In genomic region chr17:47306027-47306761, GRCm38 (mm10) we compare ENCODE assay signal across 31 mouse cellular contexts.
DNase-seq lines count a peak whose midpoint lies in the region; ATAC-seq and TF ChIP-seq lines count a peak whose summit lies in the region.
"Had no signal": no experiment of that assay in that cellular context is flagged by ENCODE, and none has a peak within 500 bp of the region (broad histone marks: within the 10 kb centered on the region; RNA-seq: fewer than 3 reads in every experiment).

No protein-coding gene starts in this region.

- H3K4me2 ChIP-seq in hindbrain, embryonic 11.5 days (replicated peaks; ENCODE audit: low read depth, low read length) = no peak overlapping the region
- no peak overlapping the region for H3K4me2 ChIP-seq in hindbrain, embryonic 13.5 days
- H3K4me2 ChIP-seq in midbrain, embryonic 14.5 days (ENCODE audit: low read length) = no peak overlapping the region
- H3K4me2 ChIP-seq in midbrain, postnatal 0 days (ENCODE audit: low read depth, low read length, poor library complexity, severe bottlenecking) = no peak overlapping the region
- H3K4me2 ChIP-seq in myocyte (ENCODE audit: low read depth) = no peak overlapping the region
- H3K4me2 ChIP-seq: embryonic facial prominence, embryonic 15.5 days; heart, embryonic 12.5 days; limb, embryonic 15.5 days; liver, embryonic 13.5 days had no signal

- H3K27me3 ChIP-seq in hindbrain, embryonic 11.5 days (ENCODE audit: control insufficient read depth, insufficient read depth, low read length) = no peaks in the 10 kb centered on the region
- no peaks in the 10 kb centered on the region for H3K27me3 ChIP-seq in hindbrain, embryonic 13.5 days
- no peaks in the 10 kb centered on the region for H3K27me3 ChIP-seq in midbrain, embryonic 14.5 days (ENCODE audit: control insufficient read depth, insufficient read depth, low read length)
- H3K27me3 ChIP-seq in midbrain, postnatal 0 days (ENCODE audit: insufficient read depth, low read length) = no peaks in the 10 kb centered on the region
- no peaks in the 10 kb centered on the region for H3K27me3 ChIP-seq in myocyte (ENCODE audit: control insufficient read depth, insufficient read depth, insufficient read length)
- H3K27me3 ChIP-seq: embryonic facial prominence, embryonic 15.5 days; heart, embryonic 12.5 days; limb, embryonic 15.5 days; liver, embryonic 13.5 days had no signal

- H3K9me3 ChIP-seq in hindbrain, embryonic 11.5 days (ENCODE audit: control insufficient read depth, low read length) = no peaks in the 10 kb centered on the region
- no peaks in the 10 kb centered on the region for H3K9me3 ChIP-seq in hindbrain, embryonic 13.5 days
- no peaks in the 10 kb centered on the region for H3K9me3 ChIP-seq in midbrain, embryonic 14.5 days (ENCODE audit: control insufficient read depth, low read length)
- no peaks in the 10 kb centered on the region for H3K9me3 ChIP-seq in midbrain, postnatal 0 days (ENCODE audit: low read length)
- H3K9me3 ChIP-seq: embryonic facial prominence, embryonic 10.5 days; embryonic facial prominence, embryonic 15.5 days; heart, embryonic 12.5 days; limb, embryonic 10.5 days; limb, embryonic 15.5 days; liver, embryonic 13.5 days had no signal

- no peak for TF ChIP-seq POLR2A in brain, embryonic 14.5 days (IDR thresholded peaks at IDR 0.05; ENCODE audit: borderline replicate concordance, extremely low read depth, insufficient read depth, insufficient read length, poor library complexity, severe bottlenecking)
- TF ChIP-seq POLR2A in myocyte (IDR thresholded peaks at IDR 0.05; ENCODE audit: insufficient read length, low read depth) = no peak

- H3K36me3 ChIP-seq in hindbrain, embryonic 11.5 days (ENCODE audit: control insufficient read depth, insufficient read depth, low read length) = no peaks in the 10 kb centered on the region
- 0 out of 2 replicates have a peak, but pooled peaks cover 4% of the 10 kb centered on the region for H3K36me3 ChIP-seq in hindbrain, embryonic 13.5 days
- no peaks in the 10 kb centered on the region for H3K36me3 ChIP-seq in midbrain, embryonic 14.5 days (ENCODE audit: control insufficient read depth, insufficient read depth, low read length)
- no peaks in the 10 kb centered on the region for H3K36me3 ChIP-seq in midbrain, postnatal 0 days (ENCODE audit: insufficient read depth, low read length)
- H3K36me3 ChIP-seq in myocyte (ENCODE audit: control insufficient read depth, insufficient read depth) = no peaks in the 10 kb centered on the region
- H3K36me3 ChIP-seq: limb, embryonic 15.5 days; liver, embryonic 13.5 days had no signal

- ATAC-seq in hindbrain, embryonic 11.5 days (ENCODE audit: low FRiP score) = peak; percentile 56; the same call in 1 of the 2 replicates
- no peak for ATAC-seq in hindbrain, embryonic 13.5 days (ENCODE audit: low FRiP score)
- no peak for ATAC-seq in midbrain, embryonic 14.5 days (ENCODE audit: low FRiP score, low TSS enrichment)
- ATAC-seq in midbrain, postnatal 0 days (ENCODE audit: low FRiP score) = no peak
- ATAC-seq: intestine, postnatal 0 days; lung, postnatal 0 days had no signal

- no peaks in the 10 kb centered on the region; the same call in 1 of the 2 replicates for H3K4me1 ChIP-seq in hindbrain, embryonic 11.5 days (replicated peaks; ENCODE audit: control insufficient read depth, insufficient read depth, low read length)
- peaks cover 48% of the 10 kb centered on the region for H3K4me1 ChIP-seq in hindbrain, embryonic 13.5 days (replicated peaks)
- H3K4me1 ChIP-seq in midbrain, embryonic 14.5 days (ENCODE audit: control insufficient read depth, insufficient read depth, low read length) = peaks cover 16% of the 10 kb centered on the region
- peaks cover 9% of the 10 kb centered on the region; the same call in 1 of the 2 replicates for H3K4me1 ChIP-seq in midbrain, postnatal 0 days (ENCODE audit: insufficient read depth, low read length)
- H3K4me1 ChIP-seq: limb, embryonic 10.5 days; limb, embryonic 15.5 days had no signal

- H3K4me3 ChIP-seq in hindbrain, embryonic 11.5 days (ENCODE audit: low read depth, low read length) = no peak overlapping the region
- no peak overlapping the region for H3K4me3 ChIP-seq in hindbrain, embryonic 13.5 days
- no peak overlapping the region for H3K4me3 ChIP-seq in midbrain, embryonic 14.5 days (replicated peaks; ENCODE audit: low read depth, low read length)
- H3K4me3 ChIP-seq in midbrain, postnatal 0 days (ENCODE audit: low read depth, low read length) = no peak overlapping the region
- no peak overlapping the region for H3K4me3 ChIP-seq in myocyte
- H3K4me3 ChIP-seq: embryonic facial prominence, embryonic 10.5 days; embryonic facial prominence, embryonic 15.5 days; gastrocnemius, adult 2 months; heart, adult 2 months; heart, embryonic 12.5 days; limb, embryonic 10.5 days; limb, embryonic 15.5 days; liver, embryonic 13.5 days had no signal

- WGBS in hindbrain, embryonic 11.5 days = 60% methylated on average over 13 of the region's 13 CpGs
- 39% methylated on average over 13 of the region's 13 CpGs for WGBS in hindbrain, embryonic 13.5 days
- 38% methylated on average over 13 of the region's 13 CpGs for WGBS in midbrain, embryonic 14.5 days
- whole genome bisulfite sequencing in midbrain, postnatal 0 days = 40% methylated on average over 13 of the region's 13 CpGs

- H3ac ChIP-seq in myocyte (ENCODE audit: control insufficient read depth, insufficient read length) = no peak overlapping the region

- no peaks in the 10 kb centered on the region for H3K79me2 ChIP-seq in myocyte (ENCODE audit: control insufficient read depth, insufficient read depth)

- H3K9ac ChIP-seq in hindbrain, embryonic 11.5 days (ENCODE audit: low read depth, low read length) = no peak overlapping the region
- H3K9ac ChIP-seq in hindbrain, embryonic 13.5 days = no peak overlapping the region
- H3K9ac ChIP-seq in midbrain, embryonic 14.5 days (replicated peaks; ENCODE audit: low read length) = no peak overlapping the region
- H3K9ac ChIP-seq in midbrain, postnatal 0 days (replicated peaks; ENCODE audit: low read length, poor library complexity, severe bottlenecking) = no peak overlapping the region
- H3K9ac ChIP-seq: embryonic facial prominence, embryonic 15.5 days; heart, embryonic 12.5 days; limb, embryonic 15.5 days; liver, embryonic 13.5 days had no signal

- no peak overlapping the region for H3K27ac ChIP-seq in hindbrain, embryonic 11.5 days (ENCODE audit: low read depth, low read length)
- no peak overlapping the region; the same call in 1 of the 2 replicates for H3K27ac ChIP-seq in hindbrain, embryonic 13.5 days
- no peak overlapping the region for H3K27ac ChIP-seq in midbrain, embryonic 14.5 days (replicated peaks; ENCODE audit: low read depth, low read length)
- no peak overlapping the region for H3K27ac ChIP-seq in midbrain, postnatal 0 days (ENCODE audit: low read depth, low read length)
- H3K27ac ChIP-seq: embryonic facial prominence, embryonic 10.5 days; embryonic facial prominence, embryonic 15.5 days; gastrocnemius, adult 2 months; heart, adult 2 months; limb, embryonic 10.5 days; limb, embryonic 15.5 days; liver, embryonic 13.5 days; macrophage had no signal

- no peak for DNase-seq in hindbrain, embryonic 11.5 days (ENCODE audit: low spot score)
- peak; percentile 21 for DNase-seq in midbrain, embryonic 14.5 days
- no peak for DNase-seq in midbrain, postnatal 0 days (ENCODE audit: low spot score)
- peak; percentile 41 for DNase-seq in brain, embryonic 14.5 days (ENCODE audit: low read depth)
- no peak for DNase-seq in gastrocnemius, adult 18-20 months (ENCODE audit: low spot score)
- DNase-seq: adrenal gland, adult 8-10 months; B cell, adult 2 months; cerebellum, adult 8-10 months; cerebellum, postnatal 25 days; gastrocnemius, adult 2 months; gastrocnemius, postnatal 36 days; heart, adult 2 months; heart, postnatal 4 days; kidney, adult 9 months; kidney, postnatal 10 days; layer of hippocampus, adult 9-11 months; liver, embryonic 13.5 days; lung, adult 18-20 months; right cerebral cortex, postnatal 25 days; spleen, adult 18-20 months; thymus, postnatal 25 days had no signal

- no peak for TF ChIP-seq CTCF in midbrain, postnatal 0 days (IDR thresholded peaks at IDR 0.05)
- no peak for TF ChIP-seq CTCF in brain, embryonic 14.5 days (IDR thresholded peaks at IDR 0.05; ENCODE audit: borderline replicate concordance, extremely low read depth, insufficient read depth, insufficient read length)

TF ChIP-seq in myocyte, 11 proteins besides CTCF, POLR2A, EP300 and RAD21:
- TF ChIP-seq TCF3 (IDR thresholded peaks at IDR 0.05; ENCODE audit: insufficient read length, low read depth) (peak; percentile 39), MYOG (IDR thresholded peaks at IDR 0.05; ENCODE audit: control insufficient read depth in 1 of 3, insufficient read depth in 1 of 3, insufficient read length in 2 of 3, low read depth in 2 of 3) (peak in 2 of 3 experiments; percentile 66 to 83), POLR2AphosphoS2 (IDR thresholded peaks at IDR 0.05; ENCODE audit: insufficient read length, low read depth) (no peak), MYOD1 (IDR thresholded peaks at IDR 0.05; ENCODE audit: control insufficient read depth in 1 of 3, insufficient read length in 2 of 3, low read depth in 2 of 3) (peak in 2 of 3 experiments; percentile 76 to 80)

Comparison
In these comparisons a context has a peak if more than half of its experiments do, and no peak if none do; other contexts are left out.
1. DNase-seq: peak in midbrain, embryonic 14.5 days (single experiment) and brain, embryonic 14.5 days (single experiment); none in hindbrain, embryonic 11.5 days (single experiment), midbrain, postnatal 0 days (single experiment) and gastrocnemius, adult 18-20 months (single experiment).